Mouse (Mus musculus) myocyte (in vitro differentiated cells): ENCODE data around the gene Zfp697. TPM values are rescaled to one million over a fixed set of nuclear protein-coding genes. Genes with fewer than 3 reads are reported as not detected.

Experiments used
- H3K27me3 ChIP-seq: one replicate; pipeline ENCODE4 v1.6.1; 2011; ENCODE audit not compliant: control insufficient read depth, insufficient read depth, insufficient read length
- H3K36me3 ChIP-seq: one replicate; pipeline ENCODE4 v1.6.1; 2011; ENCODE audit not compliant: control insufficient read depth, insufficient read depth
- H3K4me2 ChIP-seq: one replicate; pipeline ENCODE4 v1.6.1; 2011; ENCODE audit warnings: low read depth, control low read depth
- H3K4me3 ChIP-seq: one replicate; pipeline ENCODE4 v1.5.1; 2011; ENCODE audit warnings: mild to moderate bottlenecking, control low read depth, moderate library complexity
- H3K79me2 ChIP-seq: one replicate; pipeline ENCODE4 v1.6.1; 2011; ENCODE audit not compliant: control insufficient read depth, insufficient read depth
- H3ac ChIP-seq: one replicate; pipeline ENCODE4 v1.6.1; 2011; ENCODE audit not compliant: control insufficient read depth, insufficient read length
- CEBPB ChIP-seq: IDR thresholded peaks from 2 replicates; pipeline ENCODE4 v1.6.1; 2011; ENCODE audit warnings: mild to moderate bottlenecking, moderate library complexity; ENCODE audit not compliant: poor library complexity, insufficient read depth, severe bottlenecking
- E2F4 ChIP-seq: IDR thresholded peaks from one replicate; pipeline ENCODE4 v1.6.1; 2011; ENCODE audit warnings: mild to moderate bottlenecking, control low read depth, moderate library complexity; ENCODE audit not compliant: insufficient read depth
- MAX ChIP-seq: IDR thresholded peaks from one replicate; pipeline ENCODE4 v1.6.1; 2011; ENCODE audit warnings: low read depth, mild to moderate bottlenecking, control low read depth
- MYOD1 ChIP-seq, 3 experiments: IDR thresholded peaks; one replicate each; pipeline ENCODE4 v1.6.1; 2011; ENCODE audit warnings: control low read depth in 2 of 3, low read depth in 2 of 3, mild to moderate bottlenecking in 2 of 3, moderate library complexity in 1 of 3; ENCODE audit not compliant: insufficient read length in 2 of 3, control insufficient read depth in 1 of 3
- MYOG ChIP-seq, 3 experiments: IDR thresholded peaks; one replicate each; pipeline ENCODE4 v1.6.1; 2011; ENCODE audit warnings: control low read depth in 2 of 3, low read depth in 2 of 3, mild to moderate bottlenecking in 2 of 3; ENCODE audit not compliant: insufficient read length in 2 of 3, control insufficient read depth in 1 of 3, insufficient read depth in 1 of 3
- POLR2A ChIP-seq: IDR thresholded peaks from one replicate; pipeline ENCODE4 v1.6.1; 2011; ENCODE audit warnings: low read depth, mild to moderate bottlenecking, control low read depth, moderate library complexity; ENCODE audit not compliant: insufficient read length
- POLR2AphosphoS2 ChIP-seq: IDR thresholded peaks from one replicate; pipeline ENCODE4 v1.6.1; 2011; ENCODE audit warnings: low read depth, control low read depth; ENCODE audit not compliant: insufficient read length
- REST ChIP-seq: IDR thresholded peaks from one replicate; pipeline ENCODE4 v1.6.1; 2011; ENCODE audit warnings: mild to moderate bottlenecking, control low read depth, moderate library complexity; ENCODE audit not compliant: insufficient read depth, insufficient read length
- SRF ChIP-seq: IDR thresholded peaks from one replicate; pipeline ENCODE4 v1.6.1; 2011; ENCODE audit warnings: low read depth; ENCODE audit not compliant: control insufficient read depth, insufficient read length
- TCF12 ChIP-seq: IDR thresholded peaks from one replicate; pipeline ENCODE4 v1.6.1; 2011; ENCODE audit warnings: mild to moderate bottlenecking, control low read depth; ENCODE audit not compliant: poor library complexity, insufficient read depth, severe bottlenecking
- TCF3 ChIP-seq: IDR thresholded peaks from one replicate; pipeline ENCODE4 v1.6.1; 2011; ENCODE audit warnings: low read depth, control low read depth; ENCODE audit not compliant: insufficient read length
- USF1 ChIP-seq: IDR thresholded peaks from one replicate; pipeline ENCODE4 v1.6.1; 2011; ENCODE audit warnings: low read depth, mild to moderate bottlenecking, control low read depth, moderate library complexity
- polyA plus RNA-seq: library from polyadenylated mRNA; unstranded; fragments of >200 nt; fragmentation: generic; extraction: Trizol; gene quantifications from one replicate; pipeline ENCODE4 v1.2.1, GENCODE M21; 2012; ENCODE audit warnings: missing spikeins

Gene Zfp697
- polyA plus RNA-seq, 1 experiment: 5.3 TPM

DNA sequence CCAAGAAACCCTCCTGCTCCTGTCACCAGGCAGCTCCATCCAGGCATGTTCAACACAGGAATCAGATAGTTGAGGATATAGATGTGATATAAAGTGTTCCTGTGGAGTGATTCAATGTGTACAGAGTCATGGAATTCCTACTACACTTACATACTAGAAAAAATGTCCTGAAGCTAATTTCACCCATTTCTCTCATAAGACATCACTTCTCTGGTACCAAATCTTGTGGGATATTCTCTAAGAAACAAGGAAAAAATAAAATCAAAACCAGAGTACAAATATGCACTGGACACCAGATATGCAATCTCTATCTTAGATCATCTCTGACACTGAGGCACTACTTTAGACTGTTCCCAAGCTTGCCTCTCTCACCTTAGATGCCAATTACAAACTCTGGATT, 247.9 kb downstream of the Zfp697 start, which contains the start of gene Hsd3b5:
TSS of gene Hsd3b5 (minus strand) at position 101 of the 400 bp plus-strand sequence.
- Histone ChIP-seq H3K27me3 (no peaks in the 10 kb centered on the region), H3ac (no peak within 1 kb of the TSS), H3K4me3 (no peak within 1 kb of the TSS), H3K36me3 (no peaks in the 10 kb centered on the region), H3K79me2 (no peaks in the 10 kb centered on the region), H3K4me2 (no peak within 1 kb of the TSS)
- no peak for TF ChIP-seq E2F4

DNA sequence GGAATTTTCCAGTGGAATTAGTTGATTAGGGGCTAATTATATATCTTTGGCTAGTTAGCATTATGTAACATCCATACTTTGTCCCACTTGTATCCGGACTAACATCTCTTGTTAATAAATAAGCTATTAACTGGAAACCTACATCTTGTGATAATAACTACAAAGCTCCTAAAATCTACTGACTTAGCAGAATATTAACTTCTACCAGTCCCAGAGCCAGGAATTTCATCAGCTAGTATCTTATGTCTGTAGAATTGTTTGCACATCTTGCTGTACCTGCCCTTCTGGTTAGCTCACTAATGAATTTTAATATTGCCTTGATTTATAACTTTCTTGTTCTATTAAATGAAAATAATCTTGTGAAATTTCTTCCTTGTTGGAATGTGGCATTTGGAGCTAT, 252.9 kb downstream of the Zfp697 start:
- H3K36me3 ChIP-seq: no peaks in the 10 kb centered on the region
- H3K4me3 ChIP-seq: no peak overlapping the region
- TF ChIP-seq MAX (no peak), USF1 (no peak), SRF (no peak), TCF12 (no peak), CEBPB (no peak)
- H3K4me2 ChIP-seq: no peak overlapping the region
- no peaks in the 10 kb centered on the region for H3K27me3 ChIP-seq
- no peak overlapping the region for H3ac ChIP-seq
- H3K79me2 ChIP-seq: no peaks in the 10 kb centered on the region

DNA sequence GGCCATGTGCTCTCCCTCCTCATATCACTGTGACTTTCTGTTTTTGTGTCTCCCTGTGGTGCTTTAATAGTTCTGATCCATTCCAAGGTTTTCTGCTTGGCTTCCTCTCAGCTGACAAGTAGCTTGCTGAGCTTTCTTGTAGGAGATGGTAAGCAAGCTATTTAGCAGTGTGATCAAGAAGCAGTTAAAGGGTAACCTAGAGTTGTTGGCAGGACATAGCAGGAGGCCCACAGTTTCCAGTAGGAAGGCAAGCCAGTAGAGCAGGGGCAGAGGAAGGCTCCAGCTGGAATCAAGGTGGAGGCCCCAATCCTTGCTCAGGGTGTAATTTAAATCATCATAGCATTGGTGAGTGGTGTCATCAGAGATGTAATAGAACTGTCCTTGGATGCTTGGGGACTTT, 298.5 kb downstream of the Zfp697 start:
- no peaks in the 10 kb centered on the region for H3K27me3 ChIP-seq
- TF ChIP-seq MYOG (IDR thresholded peaks at IDR 0.05; ENCODE audit: control insufficient read depth in 1 of 3, insufficient read depth in 1 of 3, insufficient read length in 2 of 3, low read depth in 2 of 3): no peak
- TF ChIP-seq TCF12: no peak
- no peak for TF ChIP-seq POLR2AphosphoS2
- no peak for TF ChIP-seq MAX
- no peak for TF ChIP-seq TCF3
- TF ChIP-seq SRF: no peak
- TF ChIP-seq MYOD1 (IDR thresholded peaks at IDR 0.05; ENCODE audit: control insufficient read depth in 1 of 3, insufficient read length in 2 of 3, low read depth in 2 of 3): no peak
- TF ChIP-seq USF1: no peak
- no peak for TF ChIP-seq CEBPB
- no peak for TF ChIP-seq POLR2A
- no peak for TF ChIP-seq E2F4
- no peak for TF ChIP-seq REST
- H3ac ChIP-seq: no peak overlapping the region
- H3K36me3 ChIP-seq: no peaks in the 10 kb centered on the region
- H3K79me2 ChIP-seq: no peaks in the 10 kb centered on the region
- no peak overlapping the region for H3K4me3 ChIP-seq
- H3K4me2 ChIP-seq: no peak overlapping the region

DNA sequence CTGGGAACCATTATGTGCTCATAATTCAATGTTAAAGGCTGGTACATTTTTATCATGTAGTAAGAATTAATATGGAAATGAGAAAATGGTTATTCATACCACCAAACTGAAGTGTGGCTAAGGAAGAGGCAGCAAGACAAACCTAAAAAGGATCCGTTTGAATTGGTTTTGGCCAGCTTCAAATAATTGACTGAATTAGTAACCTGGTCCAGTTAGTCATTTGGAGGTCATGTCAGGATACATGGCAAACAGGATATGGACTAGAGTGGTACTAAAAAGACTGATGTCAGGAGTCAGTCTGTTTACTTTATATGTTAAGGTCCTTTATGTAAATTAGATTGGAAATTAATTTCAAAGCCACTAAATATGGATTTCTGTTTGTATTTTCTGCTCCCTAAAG, 300.1 kb downstream of the Zfp697 start:
- Histone ChIP-seq H3K4me2 (no peak overlapping the region), H3K36me3 (no peaks in the 10 kb centered on the region), H3ac (no peak overlapping the region), H3K27me3 (no peaks in the 10 kb centered on the region), H3K79me2 (no peaks in the 10 kb centered on the region), H3K4me3 (no peak overlapping the region)
- TF ChIP-seq CEBPB (no peak), POLR2AphosphoS2 (no peak), MYOD1 (IDR thresholded peaks at IDR 0.05; ENCODE audit: control insufficient read depth in 1 of 3, insufficient read length in 2 of 3, low read depth in 2 of 3) (no peak), SRF (no peak), TCF12 (no peak), POLR2A (no peak), TCF3 (no peak), USF1 (no peak)

DNA sequence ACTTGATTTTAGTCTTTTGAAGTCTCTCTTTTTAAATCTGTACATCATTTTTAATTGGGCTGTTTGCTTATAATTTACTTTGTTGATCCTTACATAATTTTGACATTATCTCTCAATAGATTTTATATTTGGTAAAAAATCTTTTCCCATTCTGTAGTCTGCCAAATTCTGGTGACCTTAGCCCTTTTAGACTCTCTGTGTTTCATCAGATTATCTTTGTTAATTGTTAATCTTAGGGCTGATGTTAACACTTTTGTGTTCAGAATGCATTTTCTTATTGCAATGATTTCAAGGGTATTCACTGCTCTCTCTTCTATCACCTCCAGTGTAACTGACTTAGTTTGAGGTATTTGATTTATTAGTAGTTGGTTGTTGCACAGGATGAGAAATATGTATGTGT, 338.5 kb downstream of the Zfp697 start:
- no peak overlapping the region for H3K4me2 ChIP-seq
- no peaks in the 10 kb centered on the region for H3K79me2 ChIP-seq
- TF ChIP-seq REST: no peak
- TF ChIP-seq POLR2AphosphoS2: no peak
- no peak for TF ChIP-seq MAX
- TF ChIP-seq TCF12: no peak
- no peak for TF ChIP-seq USF1
- TF ChIP-seq MYOG (IDR thresholded peaks at IDR 0.05; ENCODE audit: control insufficient read depth in 1 of 3, insufficient read depth in 1 of 3, insufficient read length in 2 of 3, low read depth in 2 of 3): no peak
- no peak overlapping the region for H3ac ChIP-seq
- H3K36me3 ChIP-seq: no peaks in the 10 kb centered on the region
- H3K27me3 ChIP-seq: no peaks in the 10 kb centered on the region
- no peak overlapping the region for H3K4me3 ChIP-seq

DNA sequence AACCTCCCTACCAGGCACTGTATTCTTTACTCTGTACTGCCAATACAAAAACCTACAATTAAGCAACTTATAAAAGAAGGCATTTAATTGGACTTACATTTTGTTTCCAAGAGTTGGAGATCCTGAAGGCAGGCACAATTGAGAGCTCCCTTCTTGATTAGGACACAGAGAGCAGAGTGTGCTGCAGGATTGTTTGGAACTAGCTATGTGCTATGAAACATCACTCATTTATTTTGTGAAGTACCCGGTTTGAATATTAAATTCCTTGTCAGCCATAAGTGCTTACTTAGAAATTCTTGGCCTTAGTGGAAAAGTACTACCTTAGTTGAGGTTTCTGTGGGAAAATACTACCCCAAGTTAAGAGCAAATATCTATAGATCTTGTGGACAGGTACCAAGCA, 342.1 kb downstream of the Zfp697 start, which contains the start of gene Hsd3b2:
TSS of gene Hsd3b2 (minus strand) at position 168 of the 400 bp plus-strand sequence.
- Histone ChIP-seq H3K36me3 (no peaks in the 10 kb centered on the region), H3K79me2 (no peaks in the 10 kb centered on the region), H3K4me3 (no peak within 1 kb of the TSS), H3K27me3 (no peaks in the 10 kb centered on the region), H3ac (no peak within 1 kb of the TSS), H3K4me2 (no peak within 1 kb of the TSS)
- TF ChIP-seq REST: no peak
- TF ChIP-seq TCF12: no peak
- no peak for TF ChIP-seq POLR2AphosphoS2
- TF ChIP-seq POLR2A: no peak
- TF ChIP-seq MYOD1 (IDR thresholded peaks at IDR 0.05; ENCODE audit: control insufficient read depth in 1 of 3, insufficient read length in 2 of 3, low read depth in 2 of 3): no peak
- TF ChIP-seq E2F4: no peak
- no peak for TF ChIP-seq CEBPB
- TF ChIP-seq MAX: no peak
- TF ChIP-seq MYOG (IDR thresholded peaks at IDR 0.05; ENCODE audit: control insufficient read depth in 1 of 3, insufficient read depth in 1 of 3, insufficient read length in 2 of 3, low read depth in 2 of 3): no peak
- TF ChIP-seq TCF3: no peak
- TF ChIP-seq SRF: no peak
